Mouse (Mus musculus) olfactory bulb, adult 2 months (tissue): ENCODE measurements at regions not wholly inside any gene's neighbourhood (a gene's known extent, or its start where the extent isn't known, plus 50 kb on each side); places are given as distances from the start of the nearest gene placed in this dataset.

ENCODE experiments used
- CTCF ChIP-seq: fragments of 200-500 bp; IDR thresholded peaks from 2 replicates; pipeline ENCODE4 v1.5.1; 2012; ENCODE audit warnings: low read depth, mild to moderate bottlenecking, low read length, moderate library complexity; ENCODE audit not compliant: insufficient read depth
- POLR2A ChIP-seq: fragments of 200-500 bp; IDR thresholded peaks from 2 replicates; pipeline ENCODE4 v1.6.1; 2012; ENCODE audit warnings: mild to moderate bottlenecking, low read depth, low read length, moderate library complexity; ENCODE audit not compliant: insufficient read depth

- TF ChIP-seq POLR2A (no peak), CTCF (no peak)
These were observed 149.2 kb downstream of the 1500009L16Rik start for GRCm38 (mm10) chr10:83871736-83872400.
